Mouse (Mus musculus) intestine, embryonic 15.5 days (tissue): Measurements from ENCODE around the gene Ccdc51. TPM values are rescaled to one million over a fixed set of nuclear protein-coding genes. Genes with fewer than 3 reads are reported as not detected.

Experiments used
- polyA plus RNA-seq: library from polyadenylated mRNA; unstranded; fragments of >200 nt; fragmentation: Nextera tagmentation; extraction: Ambion mirVana; gene quantifications from 2 replicates; pipeline ENCODE4 v1.2.1, GENCODE M21; 2015

Gene Ccdc51
- polyA plus RNA-seq, 1 experiment from 2014 or later: 17.2 TPM

Other genes starting within 250 kb of the Ccdc51 start
- gene Slc26a6, start 229.2 kb upstream of the Ccdc51 start, polyA plus RNA-seq: 36.1 and 43.3 TPM in 2 replicates
- 0.34 TPM in 1 of 2 replicates, not detected in the other for gene Tmem89, start 167.9 kb upstream of the Ccdc51 start, polyA plus RNA-seq
- gene Uqcrc1, start 145.9 kb upstream of the Ccdc51 start, polyA plus RNA-seq: 568 and 640 TPM in 2 replicates
- 0.85 and 2.4 TPM in 2 replicates for gene Col7a1, start 128.9 kb upstream of the Ccdc51 start, polyA plus RNA-seq
- gene Ucn2, start 96.5 kb upstream of the Ccdc51 start, polyA plus RNA-seq: not detected in 2 replicates
- gene Pfkfb4, start 90.7 kb upstream of the Ccdc51 start, polyA plus RNA-seq: 11.5 and 17.0 TPM in 2 replicates
- gene Shisa5, start 43.9 kb upstream of the Ccdc51 start, polyA plus RNA-seq: 112 and 121 TPM in 2 replicates
- 12.5 and 13.4 TPM in 2 replicates for gene Trex1, start 22.8 kb upstream of the Ccdc51 start, polyA plus RNA-seq
- gene Atrip, start 8.4 kb upstream of the Ccdc51 start, polyA plus RNA-seq: 21.3 and 22.4 TPM in 2 replicates
- 619 and 707 TPM in 2 replicates for gene Tma7, start 94 bp downstream of the Ccdc51 start, polyA plus RNA-seq
- gene Plxnb1, start 12.9 kb downstream of the Ccdc51 start, polyA plus RNA-seq: 7.1 TPM in 2 replicates
- gene Fbxw21, start 79.5 kb downstream of the Ccdc51 start, polyA plus RNA-seq: not detected in 2 replicates
- not detected in 2 replicates for gene Fbxw13, start 113.5 kb downstream of the Ccdc51 start, polyA plus RNA-seq
- not detected in 2 replicates for gene Fbxw20, start 152.3 kb downstream of the Ccdc51 start, polyA plus RNA-seq
- gene Fbxw14, start 205.2 kb downstream of the Ccdc51 start, polyA plus RNA-seq: not detected in 2 replicates